ENCODE assay signal across 8 mouse cellular contexts in the genomic region with DNA sequence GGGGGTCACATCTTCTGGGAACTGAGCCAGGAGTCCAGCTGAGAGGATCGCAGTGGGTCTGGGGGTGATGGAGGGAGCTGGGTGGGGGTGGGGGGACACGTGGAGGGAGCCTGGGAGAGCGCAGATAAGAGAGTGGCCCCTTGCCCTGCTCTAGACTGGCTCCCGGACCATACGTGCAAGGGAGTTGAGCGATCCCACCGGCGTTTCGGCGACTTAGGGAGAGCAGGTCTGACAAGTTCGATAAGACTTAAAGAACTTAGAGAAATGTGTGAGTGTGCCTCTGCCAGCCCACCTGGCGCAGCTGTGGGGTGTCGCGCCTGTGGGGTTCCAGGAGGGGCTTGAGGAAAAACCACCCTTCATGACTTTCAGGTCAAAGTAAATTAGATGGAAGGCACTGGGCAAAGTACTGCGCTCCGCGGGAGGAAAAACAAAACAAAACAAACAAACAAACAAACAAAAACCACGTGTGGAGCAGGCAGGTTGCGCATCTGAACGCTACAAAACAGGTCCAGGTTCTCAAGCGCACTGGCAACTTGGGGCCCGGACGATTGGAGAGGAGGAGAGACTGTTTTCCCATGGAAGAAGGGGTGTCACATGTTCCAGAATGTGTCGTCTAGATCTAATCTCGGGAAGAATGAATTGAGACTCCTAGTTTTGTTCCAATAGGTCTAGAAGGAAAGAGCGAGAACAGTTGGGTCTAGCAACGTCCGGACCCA. TPM values are rescaled to one million over a fixed set of nuclear protein-coding genes. Genes with fewer than 3 reads are reported as not detected.
A peak's percentile ranks its signal among the peaks of the same experiment; 100 is the strongest.
DNase-seq lines count a peak whose midpoint lies in the region; ATAC-seq and TF ChIP-seq lines count a peak whose summit lies in the region.

No protein-coding gene starts in this region.

- ATAC-seq in lung, postnatal 0 days: peak; percentile 17; the same call in 1 of the 2 replicates
- peak; percentile 65 for ATAC-seq in embryonic facial prominence, embryonic 11.5 days (replicated peaks; ENCODE audit: insufficient number of reproducible peaks, low FRiP score, low TSS enrichment, low read depth)
- ATAC-seq in hindbrain, embryonic 15.5 days (ENCODE audit: low FRiP score, low read depth): peak; percentile 57
- peak; percentile 12 for ATAC-seq in megakaryocyte progenitor cell, adult 5-6 weeks (replicated peaks; ENCODE audit: poor library complexity)

- peak overlapping the region; percentile 81 for H3K4me3 ChIP-seq in lung, postnatal 0 days (ENCODE audit: low read depth, low read length)
- peak overlapping the region; percentile 53 for H3K4me3 ChIP-seq in embryonic facial prominence, embryonic 11.5 days (ENCODE audit: low read depth, low read length)
- peak overlapping the region; percentile 63 for H3K4me3 ChIP-seq in hindbrain, embryonic 15.5 days

- H3K9me3 ChIP-seq in lung, postnatal 0 days (ENCODE audit: low read length): no peaks in the 10 kb centered on the region
- no peaks in the 10 kb centered on the region for H3K9me3 ChIP-seq in embryonic facial prominence, embryonic 11.5 days (replicated peaks; ENCODE audit: control insufficient read depth, low read length)
- no peaks in the 10 kb centered on the region for H3K9me3 ChIP-seq in hindbrain, embryonic 15.5 days

- no peaks in the 10 kb centered on the region for H3K4me1 ChIP-seq in lung, postnatal 0 days (ENCODE audit: insufficient read depth, low read depth, low read length)
- H3K4me1 ChIP-seq in embryonic facial prominence, embryonic 11.5 days (ENCODE audit: control insufficient read depth, insufficient read depth, low read length): no peaks in the 10 kb centered on the region
- peaks cover 18% of the 10 kb centered on the region for H3K4me1 ChIP-seq in hindbrain, embryonic 15.5 days (replicated peaks)

- DNase-seq in lung, postnatal 0 days (ENCODE audit: low spot score): peak; percentile 12
- DNase-seq in lung, postnatal 10 days: no peak
- DNase-seq in embryonic facial prominence, embryonic 11.5 days (ENCODE audit: low spot score): peak; percentile 26
- peak; percentile 22 for DNase-seq in thymus, postnatal 36 days
- DNase-seq in left cerebral cortex, adult 8-10 months (ENCODE audit: low spot score in 2 of 2): no peak
- DNase-seq in urinary bladder, postnatal 14 days (ENCODE audit: low spot score): no peak

- TF ChIP-seq EP300 in lung, postnatal 0 days (IDR thresholded peaks at IDR 0.05): no peak

- peak overlapping the region; percentile 70 for H3K9ac ChIP-seq in lung, postnatal 0 days (replicated peaks; ENCODE audit: low read depth)
- H3K9ac ChIP-seq in embryonic facial prominence, embryonic 11.5 days (replicated peaks; ENCODE audit: low read length): peak overlapping the region; percentile 53
- H3K9ac ChIP-seq in hindbrain, embryonic 15.5 days: peak overlapping the region; percentile 56

- no peak overlapping the region for H3K27ac ChIP-seq in lung, postnatal 0 days (ENCODE audit: low read length)
- no peak overlapping the region for H3K27ac ChIP-seq in embryonic facial prominence, embryonic 11.5 days (replicated peaks; ENCODE audit: low read depth, low read length)
- H3K27ac ChIP-seq in hindbrain, embryonic 15.5 days (replicated peaks): no peak overlapping the region

- TF ChIP-seq CTCF in lung, postnatal 0 days (IDR thresholded peaks at IDR 0.05): no peak

- no peaks in the 10 kb centered on the region for H3K27me3 ChIP-seq in lung, postnatal 0 days (replicated peaks; ENCODE audit: insufficient read depth, low read length)
- peaks cover 11% of the 10 kb centered on the region for H3K27me3 ChIP-seq in embryonic facial prominence, embryonic 11.5 days (ENCODE audit: control insufficient read depth, insufficient read depth, low read length)
- peaks cover 23% of the 10 kb centered on the region for H3K27me3 ChIP-seq in hindbrain, embryonic 15.5 days

- peak overlapping the region; percentile 94 for H3K4me2 ChIP-seq in lung, postnatal 0 days (replicated peaks; ENCODE audit: low read depth, low read length)
- H3K4me2 ChIP-seq in embryonic facial prominence, embryonic 11.5 days (ENCODE audit: low read depth, low read length): peak overlapping the region; percentile 87
- peak overlapping the region; percentile 100 for H3K4me2 ChIP-seq in hindbrain, embryonic 15.5 days

- H3K36me3 ChIP-seq in lung, postnatal 0 days (ENCODE audit: insufficient read depth, low read length): no peaks in the 10 kb centered on the region
- no peaks in the 10 kb centered on the region for H3K36me3 ChIP-seq in embryonic facial prominence, embryonic 11.5 days (replicated peaks; ENCODE audit: control insufficient read depth, insufficient read depth, low read depth, low read length)
- H3K36me3 ChIP-seq in hindbrain, embryonic 15.5 days: no peaks in the 10 kb centered on the region

- 2% methylated on average over 27 of the region's 28 CpGs for WGBS in lung, postnatal 0 days
- 3% methylated on average over 28 of the region's 28 CpGs for WGBS in embryonic facial prominence, embryonic 11.5 days
- WGBS in hindbrain, embryonic 15.5 days: 4% methylated on average over 28 of the region's 28 CpGs

RNA-seq across cellular contexts. Expression of a gene that starts 1.1 kb away (rescaled TPM):
- 4.3 and 6.7 TPM in 2 replicates for polyA plus RNA-seq in lung, postnatal 0 days (2015; fragmentation: Nextera tagmentation; extraction: Ambion mirVana)
- polyA plus RNA-seq in embryonic facial prominence, embryonic 11.5 days (2014; fragmentation: Nextera tagmentation; extraction: Ambion mirVana): 0.28 and 0.29 TPM in 2 replicates
- 1.4 and 1.8 TPM in 2 replicates for polyA plus RNA-seq in hindbrain, embryonic 15.5 days (2015; fragmentation: Nextera tagmentation; extraction: Ambion mirVana)
- total RNA-seq in megakaryocyte progenitor cell, adult 5-6 weeks (2015): 22.2 and 27.2 TPM in 2 replicates
- total RNA-seq in megakaryocyte progenitor cell, adult 5-6 weeks (2017): 21.3 and 27.5 TPM in 2 replicates
- total RNA-seq in left cerebral cortex, adult 8-10 months (2022): 10 to 100 TPM in 2 of 4 experiments, 1 to 10 TPM in 2; 8.3 to 13.7 (median 11.3) TPM

Comparison
In these comparisons a context has a peak if more than half of its experiments do, and no peak if none do; other contexts are left out.
1. DNase-seq: peak in lung, postnatal 0 days (single experiment), embryonic facial prominence, embryonic 11.5 days (single experiment) and thymus, postnatal 36 days (2 of 2); none in lung, postnatal 10 days (single experiment), left cerebral cortex, adult 8-10 months (0 of 2) and urinary bladder, postnatal 14 days (single experiment).
2. ATAC-seq: peak in every context shown above with its lines; median percentile 65 in embryonic facial prominence, embryonic 11.5 days; 57 in hindbrain, embryonic 15.5 days; 17 in lung, postnatal 0 days; 12 in megakaryocyte progenitor cell, adult 5-6 weeks.
3. Peak in every context shown above with its lines, with median percentiles within 50 percentile points of each other: H3K4me2 ChIP-seq, H3K4me3 ChIP-seq and H3K9ac ChIP-seq.